Mouse (Mus musculus) embryo, embryonic 10 days (tissue): Measurements from ENCODE around the gene Nrm.

Experiments
- DNase-seq: peaks from one replicate; pipeline ENCODE4 v3.0.0-alpha.2; 2015; ENCODE audit warnings: low spot score

Gene Nrm

GRCm38 (mm10) chr17:35861198-35861857 is at the start of gene Nrm:
Gene Nrm (plus strand): TSS chr17:35861318.
- peak; percentile 96 for DNase-seq

DNA sequence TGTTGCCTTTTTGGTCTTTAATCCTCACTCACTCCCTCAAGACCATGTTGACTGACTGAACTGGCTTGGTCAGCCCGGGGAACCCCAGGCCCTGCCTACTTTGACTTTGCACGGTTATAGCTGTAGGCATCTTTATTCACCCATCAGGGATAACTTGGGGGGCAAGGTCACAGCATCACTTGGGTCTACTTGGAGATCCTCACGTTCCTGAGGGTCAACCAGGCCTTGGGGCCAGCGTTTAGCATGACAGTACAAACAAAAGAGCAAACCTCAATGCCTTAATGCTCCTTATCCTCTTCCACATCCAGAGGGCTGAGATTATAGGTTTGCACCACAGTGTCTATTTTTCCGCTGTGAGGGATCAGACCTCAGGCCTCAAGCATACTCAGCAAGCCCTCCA is 48.8 kb upstream of the Nrm start:
- DNase-seq = no peak

- no peak for DNase-seq
Observed at GRCm38 (mm10) chr17:35812736-35813135, 48.4 kb upstream of the Nrm start.

DNA sequence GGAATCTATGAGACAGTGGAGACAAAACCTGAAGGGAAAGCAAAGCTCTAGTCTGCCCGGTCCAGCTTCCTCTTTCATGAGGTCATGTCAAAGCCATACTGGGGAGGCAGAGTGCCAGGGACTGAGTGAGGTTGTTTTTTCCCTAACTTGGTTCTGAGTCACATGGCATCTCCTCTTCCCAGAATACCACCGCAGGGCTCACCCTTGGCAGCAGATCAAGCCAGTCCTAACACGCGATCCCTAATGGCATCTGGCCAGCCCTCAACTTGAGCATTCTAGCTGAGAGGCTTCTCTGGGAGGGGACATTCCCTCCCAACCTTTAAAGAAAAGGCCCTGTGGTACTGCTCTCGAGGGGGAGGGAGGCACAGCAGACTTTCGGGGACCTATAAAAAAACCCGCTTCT is 47.9 kb upstream of the Nrm start:
- DNase-seq = no peak

GRCm38 (mm10) chr17:35813653-35814052 is 47.5 kb upstream of the Nrm start:
- DNase-seq = no peak

DNA sequence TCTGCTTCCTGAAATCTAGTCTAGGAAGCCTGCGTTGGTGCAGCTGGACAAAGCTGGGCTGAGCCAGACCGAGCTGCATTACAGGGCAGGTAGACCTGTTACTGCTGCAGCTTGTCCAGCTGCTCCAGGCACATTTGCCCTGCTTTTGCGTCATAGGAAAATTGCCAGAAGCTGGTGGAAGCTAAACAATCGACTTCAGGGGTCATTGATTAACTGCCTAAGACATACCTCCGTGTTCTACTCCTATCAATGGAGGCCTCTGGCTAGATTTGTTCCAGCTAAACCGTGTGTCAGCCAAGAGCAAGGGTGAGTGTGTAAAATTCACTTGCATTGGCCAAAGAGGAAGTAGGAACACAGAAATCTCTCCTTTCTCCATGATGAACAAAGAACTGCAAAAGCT is 46.4 kb upstream of the Nrm start:
- DNase-seq = no peak

DNA sequence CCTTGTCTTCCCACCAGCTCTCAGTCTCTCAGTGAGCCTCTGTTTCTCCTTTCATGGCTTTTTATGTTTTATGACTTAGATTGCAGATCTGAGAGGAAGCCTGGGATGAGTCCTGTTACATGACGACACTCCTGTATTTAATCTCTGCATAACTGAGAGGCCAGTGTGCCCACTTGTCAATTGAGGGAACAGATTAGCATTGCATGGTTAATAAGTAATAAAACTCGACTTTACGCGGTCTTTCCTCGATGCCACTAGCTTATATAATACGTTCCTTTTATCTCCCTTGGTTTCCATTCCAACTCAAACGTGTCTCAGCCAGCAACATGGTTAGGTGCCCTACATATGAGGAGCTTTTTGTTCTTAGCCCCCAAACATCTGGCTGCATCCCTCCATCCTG is 45.3 kb upstream of the Nrm start:
- no peak for DNase-seq

DNA sequence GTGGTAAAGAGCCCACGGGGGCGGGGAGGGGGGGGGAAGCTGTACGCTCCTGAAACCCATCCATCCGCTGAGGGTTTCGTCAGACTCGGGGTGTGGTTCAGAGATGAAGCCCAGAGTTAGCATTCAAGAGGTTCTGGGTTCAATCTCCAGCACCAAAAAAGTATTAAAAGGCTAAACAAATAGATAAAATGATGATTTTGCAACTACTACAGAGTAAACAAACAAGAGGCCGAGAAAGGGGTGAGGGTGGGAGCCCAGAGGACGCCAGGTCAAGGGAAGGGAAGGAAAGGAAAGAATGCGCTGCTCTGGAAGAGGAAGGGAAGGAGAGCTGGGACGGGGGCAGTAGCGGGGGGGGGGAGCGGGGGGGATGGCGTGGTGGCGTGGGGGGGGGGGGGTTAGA is 44.4 kb upstream of the Nrm start:
- DNase-seq = no peak

DNA sequence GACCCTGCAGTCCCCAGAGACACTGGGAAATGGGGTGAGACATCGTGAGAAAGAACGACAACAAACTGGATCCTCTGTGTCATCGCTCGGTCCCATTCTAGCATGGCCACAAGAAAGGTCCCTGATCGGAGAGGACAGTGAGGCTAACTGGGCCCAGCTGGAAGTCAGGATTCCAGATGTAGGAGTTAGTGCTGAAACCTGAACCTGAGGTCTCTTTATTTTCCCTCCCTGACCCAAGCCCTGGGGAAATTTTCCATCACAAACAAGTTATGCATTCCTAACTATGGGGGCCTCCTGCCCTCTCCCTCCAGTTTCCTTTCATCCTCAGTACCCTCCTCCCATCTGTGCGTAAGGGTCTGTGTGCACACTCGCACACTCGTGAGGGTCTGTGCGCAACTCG is 43.9 kb upstream of the Nrm start:
- peak; percentile 38 for DNase-seq

DNA sequence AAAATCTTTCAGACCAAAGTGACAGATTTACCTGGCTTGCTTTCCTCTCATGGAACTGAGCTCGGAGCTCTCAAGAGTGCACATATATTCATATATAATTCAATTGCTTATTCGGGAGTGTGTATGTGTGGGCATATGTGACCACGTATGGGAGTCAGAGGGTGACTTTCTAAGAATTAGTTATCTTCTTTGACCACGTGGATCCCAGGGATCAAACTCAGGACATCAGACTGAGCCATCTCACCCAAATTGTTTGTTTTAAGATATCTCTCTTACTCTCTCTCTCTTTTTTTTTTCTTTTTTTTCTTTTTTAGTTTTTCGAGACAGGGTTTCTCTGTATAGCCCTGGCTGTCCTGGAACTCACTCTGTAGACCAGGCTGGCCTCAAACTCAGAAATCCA is 41.0 kb upstream of the Nrm start:
- DNase-seq = no peak

GRCm38 (mm10) chr17:35821439-35822430 is 39.4 kb upstream of the Nrm start, which contains the start of gene Ier3:
Gene Ier3 (plus strand): TSS chr17:35821684.
- peak; percentile 78 for DNase-seq

DNA sequence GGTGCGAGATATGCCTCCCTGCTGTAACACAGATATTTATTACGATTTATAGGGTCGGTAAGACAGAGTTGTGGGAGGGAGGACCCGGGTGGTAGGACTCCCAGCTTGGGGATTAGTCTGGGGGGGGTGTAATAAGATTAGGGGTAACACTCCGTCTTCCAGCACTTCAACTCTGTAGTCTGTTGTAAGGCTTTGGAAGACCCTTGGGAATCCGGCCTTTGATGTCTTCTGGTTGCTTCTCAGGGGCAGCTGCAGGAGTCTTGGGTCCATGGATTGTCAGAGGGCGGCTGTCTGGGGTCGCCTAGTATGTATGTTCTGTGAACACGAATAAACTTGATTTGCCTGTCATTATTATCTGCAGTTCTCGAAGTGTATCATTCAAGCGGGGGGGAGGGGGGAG is 38.6 kb upstream of the Nrm start:
- DNase-seq = no peak

DNA sequence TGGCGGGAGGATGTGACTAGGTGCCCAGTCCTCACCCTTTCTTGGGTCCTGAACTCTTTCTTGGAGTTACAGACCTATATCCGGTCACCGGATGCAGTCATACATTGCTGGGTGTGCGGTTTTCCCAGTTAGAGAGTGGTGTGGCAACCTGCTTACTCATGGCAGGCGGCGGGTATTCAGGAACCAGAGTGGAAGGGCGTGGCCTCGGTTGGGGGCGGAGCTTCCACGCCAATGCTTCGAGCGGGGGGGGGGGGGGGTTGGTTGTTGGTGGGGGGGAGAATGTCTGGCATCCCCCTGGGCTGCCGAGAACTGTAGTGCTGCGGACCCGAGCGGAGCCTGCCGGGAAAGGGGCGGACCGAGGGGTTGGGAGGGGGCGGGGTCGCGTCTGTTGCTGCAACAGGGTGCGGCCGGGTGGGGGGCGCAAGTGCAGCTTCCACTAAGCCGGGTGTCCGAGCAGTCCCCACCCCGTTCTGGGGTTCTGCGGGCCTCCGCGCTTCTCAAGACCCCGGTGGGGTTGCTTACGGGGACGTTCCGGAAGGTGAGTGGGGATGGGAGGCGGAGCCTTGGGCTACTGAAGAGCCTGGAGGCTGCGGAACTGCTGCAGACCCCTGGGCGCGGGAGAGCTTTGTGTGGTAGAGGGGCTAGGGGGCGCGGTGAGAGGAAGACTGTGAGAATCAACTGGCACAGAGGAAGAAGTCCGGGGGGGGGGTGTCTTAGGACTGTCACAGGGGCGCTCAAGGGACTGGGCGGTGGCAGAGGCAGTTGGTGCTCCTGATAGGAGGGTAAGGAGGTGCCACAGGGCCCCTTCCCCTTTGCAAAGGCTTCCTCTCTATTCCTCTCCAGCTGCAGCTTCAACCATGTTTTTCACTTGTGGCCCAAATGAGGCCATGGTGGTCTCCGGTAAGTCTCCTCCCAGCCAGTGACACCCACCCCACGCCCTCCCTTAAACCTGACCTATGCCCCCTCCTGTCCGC is 37.9 kb upstream of the Nrm start, which contains the start of gene Flot1:
Gene Flot1 (plus strand): TSS at position 267 of the 974 bp plus-strand sequence.
- DNase-seq = peak; percentile 95

GRCm38 (mm10) chr17:35824402-35824801 is 36.7 kb upstream of the Nrm start:
- peak; percentile 40 for DNase-seq

- DNase-seq = no peak
Observed at GRCm38 (mm10) chr17:35825109-35825850, 35.8 kb upstream of the Nrm start.

DNA sequence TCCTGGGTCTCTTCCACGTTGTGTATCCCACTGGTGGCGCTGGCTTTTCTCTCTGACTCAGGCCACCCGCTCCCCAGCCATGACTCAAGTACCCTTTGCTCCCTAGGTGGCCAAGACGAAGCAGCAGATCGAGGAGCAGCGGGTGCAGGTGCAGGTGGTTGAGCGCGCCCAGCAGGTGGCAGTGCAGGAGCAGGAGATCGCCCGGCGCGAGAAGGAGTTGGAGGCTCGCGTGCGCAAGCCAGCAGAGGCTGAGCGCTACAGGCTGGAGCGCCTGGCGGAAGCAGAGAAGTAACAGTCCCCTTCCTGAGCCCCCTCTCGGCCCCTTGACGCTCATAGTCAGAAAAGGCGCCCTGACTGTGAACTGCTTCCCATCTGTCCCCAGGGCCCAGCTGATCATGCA is 31.4 kb upstream of the Nrm start:
- peak; percentile 93 for DNase-seq

DNA sequence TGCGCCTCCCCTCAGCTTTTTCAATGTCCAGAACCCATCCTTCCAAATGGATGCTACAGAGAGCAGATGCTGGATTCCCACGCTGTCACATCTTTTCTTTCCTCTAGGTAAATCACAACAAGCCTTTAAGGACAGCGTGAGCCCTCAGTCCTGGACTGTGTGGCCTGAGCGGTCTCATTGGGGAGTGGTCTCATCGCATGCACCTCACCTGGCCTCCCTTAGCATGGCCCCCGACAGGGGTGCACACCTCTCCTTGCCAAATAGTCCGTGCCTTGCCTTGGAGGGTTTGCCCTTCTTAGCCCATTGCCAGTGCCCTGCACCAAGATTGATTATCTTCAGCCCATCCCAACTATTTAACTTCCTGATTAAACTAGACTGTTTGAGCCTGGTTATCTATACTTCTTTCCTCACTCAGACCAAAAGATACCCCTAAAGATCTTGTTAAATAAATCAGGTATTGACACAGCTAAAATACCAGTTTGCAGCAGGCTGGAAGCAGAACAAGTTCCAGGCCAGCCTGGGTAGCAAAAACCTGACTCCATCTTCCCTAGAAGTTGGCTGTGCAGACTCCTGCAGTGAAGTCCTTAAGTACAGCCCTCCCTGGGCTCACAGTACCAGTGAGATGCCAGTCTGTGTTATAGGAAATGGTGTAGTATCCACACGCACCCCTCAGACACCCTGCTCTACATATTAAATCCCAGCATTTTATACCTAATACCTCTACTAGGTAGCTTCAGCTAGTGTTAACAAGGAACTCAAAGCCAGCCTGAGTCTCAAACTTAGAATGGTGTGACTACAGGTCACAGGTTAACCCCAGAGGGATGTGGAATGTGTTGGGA is 28.5 kb upstream of the Nrm start:
- peak; percentile 45 for DNase-seq

DNA sequence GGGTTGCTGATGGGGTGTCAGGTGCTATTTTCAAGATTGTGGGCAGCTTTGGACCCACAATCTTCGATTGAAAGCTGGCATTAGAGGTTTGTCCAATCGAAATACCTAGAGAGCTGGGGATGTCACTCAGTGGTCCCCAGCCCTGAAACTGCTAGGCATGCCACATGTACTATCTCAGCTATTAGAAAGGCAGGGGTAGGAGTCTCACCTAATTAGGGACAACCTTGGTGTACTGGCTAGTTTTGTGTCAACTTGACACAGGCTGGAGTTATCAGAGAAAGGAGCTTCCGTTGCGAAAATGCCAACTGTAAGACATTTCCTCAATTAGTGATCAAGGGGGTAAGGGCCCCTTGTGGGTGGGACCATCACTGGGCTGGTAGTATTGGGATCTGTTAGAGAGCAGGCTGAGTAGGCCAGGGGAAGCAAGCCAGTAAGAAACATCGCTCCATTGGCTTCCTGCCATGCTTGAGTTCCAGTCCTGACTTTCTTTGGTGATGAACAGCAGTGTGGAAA is 27.8 kb upstream of the Nrm start:
- DNase-seq = peak; percentile 49

- no peak for DNase-seq
Observed at GRCm38 (mm10) chr17:35833894-35834293, 27.2 kb upstream of the Nrm start.
